12 mouse cellular contexts compared by ENCODE assay signal in the genomic region with DNA sequence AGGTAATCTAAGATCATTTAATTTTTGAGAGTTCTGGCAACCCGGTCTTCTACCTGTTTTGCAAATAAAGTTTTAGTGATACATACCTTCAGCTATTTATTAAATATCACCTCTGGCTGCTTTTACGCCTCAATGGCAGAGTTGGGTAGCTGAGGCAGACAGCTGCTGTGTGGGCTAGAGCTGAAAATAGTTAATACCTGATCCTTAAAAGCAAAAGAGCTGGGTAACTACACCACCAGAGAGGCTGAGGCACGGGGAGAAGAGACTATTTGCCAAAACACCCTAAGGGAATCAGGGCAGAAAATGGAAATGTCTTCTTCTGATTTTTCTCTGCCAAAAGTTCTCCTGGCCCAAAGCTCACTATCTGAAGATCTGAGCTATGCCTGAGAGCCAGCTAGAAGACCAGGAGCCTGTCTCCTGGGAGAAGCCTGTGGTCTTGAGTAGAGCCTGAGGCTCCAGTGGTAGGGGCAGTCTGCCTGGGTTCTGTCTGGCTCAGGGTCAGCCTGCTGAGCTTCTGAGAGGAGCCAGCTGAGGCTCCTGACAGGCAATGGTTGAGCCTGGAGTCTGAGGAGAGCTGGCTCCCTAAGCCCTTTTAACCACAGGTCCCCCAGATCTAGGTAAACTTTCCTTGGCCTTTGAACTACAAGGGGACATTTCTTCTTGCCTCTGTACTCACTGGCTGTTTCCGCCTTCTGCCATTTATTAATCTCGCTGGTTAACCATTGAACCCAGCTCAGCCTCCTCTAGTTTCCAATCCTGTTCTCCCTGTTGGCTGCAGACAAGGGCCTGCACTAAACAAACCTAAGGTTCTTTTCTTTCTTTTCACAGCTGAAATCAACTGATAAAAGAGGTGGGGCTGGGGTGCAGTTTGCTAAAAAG.
DNase-seq lines count a peak whose midpoint lies in the region; ATAC-seq and TF ChIP-seq lines count a peak whose summit lies in the region.
"Had no signal": no experiment of that assay in that cellular context is flagged by ENCODE, and none has a peak within 500 bp of the region (broad histone marks: within the 10 kb centered on the region; RNA-seq: fewer than 3 reads in every experiment).

No protein-coding gene starts in this region.

- H3K36me3 ChIP-seq in midbrain, embryonic 11.5 days (ENCODE audit: control insufficient read depth, insufficient read depth, low read length) = no peaks in the 10 kb centered on the region
- no peaks in the 10 kb centered on the region for H3K36me3 ChIP-seq in midbrain, embryonic 15.5 days (replicated peaks)
- H3K36me3 ChIP-seq in liver, embryonic 13.5 days = no peaks in the 10 kb centered on the region
- no peaks in the 10 kb centered on the region for H3K36me3 ChIP-seq in thymus, adult 2 months (ENCODE audit: control insufficient read depth, insufficient read depth, low read length)
- H3K36me3 ChIP-seq: neural tube, embryonic 13.5 days had no signal

- no peak overlapping the region for H3K27ac ChIP-seq in midbrain, embryonic 11.5 days (ENCODE audit: low read depth, low read length)
- H3K27ac ChIP-seq in midbrain, embryonic 15.5 days = no peak overlapping the region
- H3K27ac ChIP-seq in liver, embryonic 13.5 days = peak overlapping the region; percentile 80
- H3K27ac ChIP-seq in thymus, adult 2 months (ENCODE audit: control insufficient read depth, insufficient read depth, low read length) = no peak overlapping the region
- H3K27ac ChIP-seq: neural tube, embryonic 13.5 days had no signal

- 0 out of 2 replicates have a peak, but pooled peaks cover 2% of the 10 kb centered on the region for H3K27me3 ChIP-seq in midbrain, embryonic 11.5 days (ENCODE audit: control insufficient read depth, insufficient read depth, low read length)
- H3K27me3 ChIP-seq in midbrain, embryonic 15.5 days (replicated peaks) = no peaks in the 10 kb centered on the region
- H3K27me3 ChIP-seq in liver, embryonic 13.5 days = no peaks in the 10 kb centered on the region
- H3K27me3 ChIP-seq in thymus, adult 2 months (ENCODE audit: control insufficient read depth, insufficient read depth, low read length) = no peaks in the 10 kb centered on the region

- 84% methylated on average over 5 of the region's 5 CpGs for WGBS in midbrain, embryonic 11.5 days
- 83% methylated on average over 5 of the region's 5 CpGs for WGBS in midbrain, embryonic 15.5 days
- WGBS in liver, embryonic 13.5 days (ENCODE audit: insufficient replicate concordance) = 36% methylated on average over 5 of the region's 5 CpGs
- WGBS in thymus, adult 2 months = 90% methylated on average over 5 of the region's 5 CpGs

- no peak for ATAC-seq in midbrain, embryonic 11.5 days (ENCODE audit: low FRiP score)
- no peak for ATAC-seq in midbrain, embryonic 15.5 days (replicated peaks)
- ATAC-seq in liver, embryonic 13.5 days (ENCODE audit: low read depth) = peak; percentile 82
- ATAC-seq: activated CD4-positive, CD25-positive, alpha-beta regulatory T cell, adult 4 months; CD4-positive, CD25-positive, alpha-beta regulatory T cell, adult 4 months had no signal

- DNase-seq in midbrain, embryonic 11.5 days (ENCODE audit: low spot score, missing footprints) = peak; percentile 31
- DNase-seq in kidney, adult 8-10 months = peak; percentile 88 to 94
- DNase-seq in liver, embryonic 13.5 days = peak; percentile 46
- no peak for DNase-seq in spleen, adult 12 weeks (ENCODE audit: low spot score)
- DNase-seq in gastrocnemius, adult 8-10 months (ENCODE audit: low spot score in 2 of 2) = no peak
- DNase-seq in thymus, postnatal 14 days = no peak
- no peak for DNase-seq in thymus, adult 2 months
- DNase-seq: gastrocnemius, postnatal 14 days had no signal

- H3K9ac ChIP-seq in midbrain, embryonic 11.5 days (ENCODE audit: low read length) = no peak overlapping the region
- H3K9ac ChIP-seq in midbrain, embryonic 15.5 days = no peak overlapping the region
- no peak overlapping the region for H3K9ac ChIP-seq in liver, embryonic 13.5 days
- H3K9ac ChIP-seq: neural tube, embryonic 13.5 days had no signal

- no peaks in the 10 kb centered on the region; the same call in 1 of the 2 replicates for H3K9me3 ChIP-seq in midbrain, embryonic 11.5 days (ENCODE audit: control insufficient read depth, low read length)
- H3K9me3 ChIP-seq in midbrain, embryonic 15.5 days = no peaks in the 10 kb centered on the region
- no peaks in the 10 kb centered on the region for H3K9me3 ChIP-seq in liver, embryonic 13.5 days (replicated peaks)

- H3K4me1 ChIP-seq in midbrain, embryonic 11.5 days (ENCODE audit: control insufficient read depth, insufficient read depth, low read length) = no peaks in the 10 kb centered on the region
- no peaks in the 10 kb centered on the region for H3K4me1 ChIP-seq in midbrain, embryonic 15.5 days
- H3K4me1 ChIP-seq in liver, embryonic 13.5 days (replicated peaks) = peaks cover 26% of the 10 kb centered on the region
- H3K4me1 ChIP-seq in thymus, adult 2 months (replicated peaks; ENCODE audit: control insufficient read depth, insufficient read depth, low read length) = no peaks in the 10 kb centered on the region
- H3K4me1 ChIP-seq: neural tube, embryonic 13.5 days had no signal

- no peak overlapping the region for H3K4me2 ChIP-seq in midbrain, embryonic 11.5 days
- H3K4me2 ChIP-seq in midbrain, embryonic 15.5 days = no peak overlapping the region
- H3K4me2 ChIP-seq in liver, embryonic 13.5 days = peak overlapping the region; percentile 23; the same call in 1 of the 2 replicates
- H3K4me2 ChIP-seq: neural tube, embryonic 13.5 days had no signal

- no peak for TF ChIP-seq POLR2A in thymus, adult 2 months (IDR thresholded peaks at IDR 0.05; ENCODE audit: control insufficient read depth, extremely low read depth, insufficient read depth, low read length, poor library complexity)

- no peak overlapping the region for H3K4me3 ChIP-seq in midbrain, embryonic 11.5 days (ENCODE audit: low read depth, low read length)
- no peak overlapping the region for H3K4me3 ChIP-seq in midbrain, embryonic 15.5 days
- H3K4me3 ChIP-seq in liver, embryonic 13.5 days (replicated peaks) = no peak overlapping the region
- no peak overlapping the region for H3K4me3 ChIP-seq in thymus, adult 2 months (ENCODE audit: control insufficient read depth, insufficient read depth, low read length)
- H3K4me3 ChIP-seq: neural tube, embryonic 13.5 days had no signal

- TF ChIP-seq CTCF in thymus, adult 2 months (IDR thresholded peaks at IDR 0.05; ENCODE audit: borderline replicate concordance, control insufficient read depth, extremely low read depth, insufficient read depth, low read length, poor library complexity) = no peak

Comparison
In these comparisons a context has a peak if more than half of its experiments do, and no peak if none do; other contexts are left out.
1. DNase-seq: peak in midbrain, embryonic 11.5 days (single experiment), kidney, adult 8-10 months (2 of 2) and liver, embryonic 13.5 days (single experiment); none in spleen, adult 12 weeks (single experiment), gastrocnemius, adult 8-10 months (0 of 2), thymus, postnatal 14 days (single experiment) and thymus, adult 2 months (single experiment).